Mouse (Mus musculus) megakaryocyte, embryonic 14.5 days (primary cell): ENCODE measurements around the gene Bbox1.

Experiments
- FLI1 ChIP-seq: IDR thresholded peaks from 2 replicates; pipeline ENCODE4 v1.6.1; 2012; ENCODE audit warnings: low read length, inconsistent platforms, mixed read lengths
- GATA1 ChIP-seq: IDR thresholded peaks from 3 replicates; pipeline ENCODE4 v1.6.1; 2012; ENCODE audit warnings: mixed read lengths, low read length, inconsistent platforms, borderline replicate concordance

DNA sequence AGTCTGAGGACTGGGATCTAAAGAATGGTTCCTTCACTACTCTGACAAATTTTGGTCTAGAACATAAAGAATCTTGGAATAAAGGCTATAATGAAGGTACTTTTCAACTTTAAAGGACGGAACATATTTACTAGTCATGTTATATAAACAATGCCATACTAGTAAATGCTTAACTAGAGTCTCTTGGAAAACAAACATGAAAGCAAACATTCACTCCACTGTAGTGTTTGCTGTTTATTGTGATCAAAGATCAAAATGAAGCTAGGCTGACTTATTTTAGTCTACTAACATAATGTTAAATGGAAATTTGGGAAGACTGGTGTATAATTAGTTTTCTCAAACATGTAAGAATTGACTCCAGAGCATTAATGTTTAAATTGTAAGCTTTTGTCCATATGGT, 4.9 kb upstream of the Bbox1 start:
- TF ChIP-seq GATA1 (no peak), FLI1 (no peak)
